Mouse (Mus musculus) lung, postnatal 4 days (tissue): ENCODE results near the gene Tor1aip1.

ENCODE experiments used
- DNase-seq, 2 experiments: peaks; one replicate each; pipeline ENCODE4 v3.0.0; 2021

Tor1aip1 gene

DNA sequence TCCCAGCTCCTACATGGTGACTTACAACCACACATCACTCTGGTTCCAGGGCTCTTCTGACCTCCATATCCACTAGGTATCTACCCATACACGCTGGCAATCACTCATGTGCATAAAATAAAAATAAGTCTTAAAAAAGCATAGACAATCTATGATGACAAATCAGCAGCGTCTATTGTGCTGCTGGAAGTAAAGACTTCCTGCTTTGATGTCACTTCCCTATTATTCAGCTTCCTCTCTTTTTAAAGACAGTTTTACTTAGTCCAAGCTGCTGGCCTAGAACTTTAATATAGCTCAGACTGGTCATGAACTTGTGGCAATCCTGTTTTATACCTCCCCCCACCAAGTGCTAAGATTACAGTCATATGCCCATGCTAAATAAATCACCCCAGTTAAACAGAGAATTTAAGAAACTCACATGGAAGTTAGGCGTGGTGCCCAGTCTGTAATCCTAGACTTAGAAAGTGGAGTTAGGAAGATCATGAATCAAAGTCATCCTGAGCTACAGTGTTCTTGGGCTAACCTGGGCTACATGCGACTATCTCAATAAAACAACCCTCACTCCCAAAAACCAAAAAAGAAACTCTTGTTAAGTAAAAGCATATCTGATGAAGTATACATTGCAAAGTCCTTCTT lies 7.8 kb downstream of the Tor1aip1 start:
- no peak for DNase-seq

DNA sequence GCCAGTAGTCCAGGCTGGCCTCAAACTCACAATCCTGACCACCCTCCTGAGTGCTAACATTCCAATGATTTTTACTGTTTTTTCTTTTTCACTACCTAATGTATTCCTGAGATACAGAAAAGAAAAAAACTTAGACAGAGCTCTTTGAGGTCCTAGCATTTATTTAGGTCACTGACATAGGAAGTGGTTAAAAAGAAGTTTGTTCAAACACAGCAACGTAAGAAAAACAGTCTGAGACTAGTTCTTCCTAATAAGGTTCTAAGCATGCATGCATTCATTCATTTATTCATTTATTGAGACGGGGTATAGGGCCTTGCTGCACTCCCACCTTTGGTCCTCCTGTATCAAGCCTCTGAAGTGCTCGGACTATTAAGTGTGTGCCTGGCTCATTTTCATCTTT lies 8.4 kb downstream of the Tor1aip1 start:
- no peak for DNase-seq

DNA sequence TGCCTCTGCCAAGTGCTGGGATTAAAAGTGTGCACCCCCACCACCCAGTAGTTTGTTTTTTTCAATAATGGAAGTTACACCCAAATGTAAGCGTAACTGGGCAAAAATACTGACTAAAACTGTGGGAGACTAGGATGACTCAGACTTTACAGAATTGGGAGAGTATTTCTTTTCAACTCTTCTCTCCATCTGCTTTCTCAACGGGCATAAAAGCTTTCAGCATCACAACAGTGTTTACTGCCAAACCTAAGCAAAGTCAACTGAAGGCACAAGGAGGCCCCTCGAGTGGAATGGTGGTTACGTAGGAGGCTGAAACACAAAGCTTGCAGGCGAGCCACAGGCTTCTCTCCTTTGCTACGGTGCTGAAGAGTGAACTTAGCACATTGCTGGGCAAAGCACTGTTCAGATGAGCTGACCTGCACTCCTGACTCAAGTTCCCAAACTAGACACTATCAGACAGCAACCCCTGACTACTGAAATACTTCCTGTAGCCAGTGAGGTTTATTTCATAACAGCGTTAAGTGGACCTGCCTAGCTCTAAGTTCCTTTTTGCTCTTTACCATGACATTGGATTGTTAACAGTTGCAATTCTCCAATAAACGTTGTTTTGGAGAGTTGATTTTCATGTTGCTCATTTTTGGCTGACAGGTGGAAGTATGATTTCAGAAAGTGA lies 11.3 kb downstream of the Tor1aip1 start:
- no peak for DNase-seq

DNA sequence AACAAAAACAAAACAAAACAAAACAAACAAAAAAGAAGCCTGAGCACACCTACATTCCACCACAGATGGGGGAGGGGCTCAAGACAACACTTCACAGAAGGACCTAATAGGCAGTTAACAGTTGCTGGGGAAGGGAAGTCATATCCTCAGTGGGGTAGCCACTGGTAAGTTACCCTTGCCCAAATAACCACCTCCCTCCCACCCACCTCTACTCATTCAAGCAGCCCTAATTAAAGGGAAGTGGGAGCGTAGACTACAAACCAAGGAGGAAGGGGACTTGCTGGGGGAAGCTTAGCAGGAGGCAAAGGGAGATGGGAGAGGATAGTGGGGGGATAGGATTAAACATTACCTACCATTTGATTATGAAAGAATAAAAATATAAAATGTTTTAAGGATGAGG lies 15.9 kb downstream of the Tor1aip1 start:
- no peak for DNase-seq

DNA sequence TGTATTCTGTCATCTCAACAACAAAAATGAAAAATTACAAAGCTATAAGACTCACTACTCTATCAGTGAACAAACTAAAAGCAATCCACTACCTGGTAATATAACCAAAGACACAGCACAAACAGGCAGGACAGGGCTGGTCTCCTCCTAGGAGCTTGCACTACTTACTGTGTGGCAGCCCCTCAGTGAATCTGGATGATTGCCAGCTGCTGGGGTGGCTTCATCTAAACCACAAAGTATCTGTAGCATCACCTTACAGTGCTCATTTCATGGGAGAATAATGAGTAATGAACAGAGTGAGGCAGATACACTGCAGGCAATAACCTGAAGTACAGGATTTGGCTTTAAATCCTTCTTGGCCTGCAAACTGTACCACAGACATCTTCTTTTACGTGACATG lies 16.5 kb downstream of the Tor1aip1 start:
- no peak for DNase-seq

- DNase-seq = no peak
Observed at GRCm38 (mm10) chr1:156009003-156009402, 27.3 kb downstream of the Tor1aip1 start.

DNA sequence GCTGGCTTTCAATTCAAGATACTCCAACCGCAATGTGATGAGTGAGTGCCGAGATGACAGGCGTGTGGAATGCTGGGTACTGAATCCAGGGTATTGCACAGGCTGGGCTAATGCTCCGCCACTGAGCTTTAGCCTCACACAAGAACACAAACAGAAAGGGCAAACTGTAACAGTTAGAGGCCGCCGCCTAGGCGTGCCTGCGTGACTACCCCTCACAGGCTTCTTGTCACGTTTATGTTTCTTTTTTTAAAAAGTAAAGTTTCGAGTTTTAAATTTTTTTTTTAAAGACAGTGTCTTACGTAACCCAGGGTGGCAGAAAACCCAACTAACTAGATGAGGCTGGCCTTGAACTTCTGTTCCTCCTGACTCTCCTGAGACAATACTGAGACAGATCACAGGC lies 30.4 kb downstream of the Tor1aip1 start:
- DNase-seq = no peak

DNA sequence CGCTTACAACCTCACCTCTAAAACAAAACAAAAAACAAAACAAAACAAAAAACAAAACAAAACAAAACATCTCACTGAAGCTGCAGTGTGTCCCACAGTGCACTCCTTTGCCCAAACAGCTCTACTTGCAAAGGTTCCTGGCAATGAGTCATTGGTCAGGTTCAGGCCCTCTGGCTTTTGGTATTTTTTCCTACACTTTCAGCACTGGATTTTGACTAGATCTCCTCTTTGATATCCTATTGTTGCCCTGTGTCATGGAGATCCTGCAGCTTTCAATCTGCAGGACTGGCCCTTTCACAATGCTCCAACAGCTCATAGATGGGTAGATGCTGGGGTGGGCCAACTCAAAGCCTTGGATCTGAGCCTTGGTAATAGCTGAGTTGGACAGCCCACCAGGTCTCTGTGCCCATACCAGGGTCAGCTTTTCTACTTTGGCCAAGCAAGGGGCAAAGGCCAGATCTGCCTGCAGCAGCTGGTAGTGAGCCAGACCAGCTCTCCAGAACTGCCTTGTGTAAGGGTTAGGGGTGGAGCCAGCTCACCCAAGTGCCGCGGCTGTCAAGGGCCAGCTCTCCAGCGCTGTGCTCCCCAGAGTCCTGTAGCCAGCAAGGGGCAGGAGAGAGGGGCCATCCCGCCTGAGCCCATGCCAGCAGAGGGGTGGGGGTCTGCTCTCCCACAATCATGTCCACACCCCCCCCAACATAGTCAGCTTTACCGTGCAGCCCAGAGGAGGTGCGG lies 32.9 kb downstream of the Tor1aip1 start:
- peak; percentile 53 to 81 for DNase-seq

DNA sequence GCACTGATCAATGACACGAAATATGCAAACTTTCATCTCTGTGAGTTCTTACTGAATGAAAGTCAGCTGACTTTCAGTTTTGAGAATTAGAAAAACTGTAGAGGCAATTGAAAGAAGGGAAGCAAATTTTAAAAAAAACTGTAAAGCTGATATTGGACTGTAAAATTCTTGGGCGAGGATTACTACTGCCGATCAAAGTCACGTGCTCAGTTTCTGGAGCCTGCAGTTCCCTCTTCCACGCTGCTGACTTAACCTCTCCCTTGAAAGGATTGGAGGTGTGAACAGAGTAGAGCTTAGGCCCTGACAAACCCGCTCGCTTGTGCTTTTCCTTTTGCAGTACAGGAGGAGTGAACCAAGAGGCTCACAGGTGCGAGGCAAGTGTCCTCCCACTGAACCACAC lies 33.9 kb downstream of the Tor1aip1 start:
- no peak for DNase-seq

GRCm38 (mm10) chr1:155995612-155996011 lies 40.7 kb downstream of the Tor1aip1 start:
- no peak for DNase-seq

- no peak for DNase-seq
Observed at GRCm38 (mm10) chr1:155994524-155994923, 41.8 kb downstream of the Tor1aip1 start.

DNA sequence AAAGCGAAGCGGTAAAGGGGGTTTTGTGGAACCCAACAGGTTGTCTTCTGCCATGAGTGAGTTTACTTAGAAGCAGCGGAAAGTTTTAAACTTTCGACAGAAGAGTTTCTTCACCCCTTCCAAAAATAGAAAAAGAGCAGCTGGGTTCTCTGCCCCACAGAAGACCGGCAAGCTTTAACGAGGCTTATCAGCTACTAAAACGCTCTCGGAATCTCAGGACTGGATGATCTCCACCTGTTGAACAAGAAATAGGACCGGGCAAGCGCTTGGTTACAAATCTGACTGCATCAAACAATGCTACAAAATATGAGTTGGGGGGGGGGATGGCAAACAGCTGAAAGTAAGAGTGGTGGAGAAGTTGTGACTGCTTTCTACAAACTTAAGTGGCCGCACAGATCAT lies 45.9 kb downstream of the Tor1aip1 start:
- DNase-seq = no peak

GRCm38 (mm10) chr1:155989387-155989786 lies 46.9 kb downstream of the Tor1aip1 start:
- no peak for DNase-seq

DNA sequence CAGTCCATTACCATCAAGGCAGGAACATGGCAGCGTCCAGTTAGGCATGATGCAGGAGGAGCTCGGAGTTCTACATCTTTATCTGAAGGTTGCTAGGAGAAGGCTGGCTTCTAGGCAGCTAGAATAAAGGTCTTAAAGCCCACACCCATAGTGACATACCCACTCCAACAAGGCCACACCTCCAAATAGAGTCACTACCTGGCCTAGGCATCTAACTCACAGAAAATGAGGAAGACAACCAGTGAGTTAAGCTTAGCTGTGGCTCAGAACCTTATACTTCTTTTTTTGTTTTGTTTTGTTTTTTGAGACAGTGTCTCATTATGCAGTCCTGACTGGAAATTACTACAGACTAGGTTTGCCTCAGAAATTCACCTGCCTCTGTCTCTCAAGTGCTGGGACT lies 48.7 kb downstream of the Tor1aip1 start:
- no peak for DNase-seq

DNA sequence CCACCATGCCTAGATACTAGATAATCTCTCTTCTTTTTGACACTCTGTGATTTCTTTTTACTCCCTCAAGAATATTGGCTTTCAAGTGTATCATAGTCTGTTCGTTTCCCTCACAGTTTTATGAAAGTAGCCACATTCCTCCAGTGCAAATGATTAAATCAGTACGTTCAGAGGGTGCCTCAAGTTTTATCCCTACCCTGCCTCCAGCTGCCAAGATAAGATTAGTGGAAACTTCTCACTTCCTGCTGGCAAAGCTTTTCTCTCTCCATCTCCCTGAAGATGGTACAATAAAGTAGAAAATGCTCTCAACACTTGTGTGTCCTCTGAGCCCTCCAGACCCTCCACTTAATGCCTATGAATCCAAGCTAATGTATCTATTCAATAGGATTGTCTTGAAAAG lies 61.3 kb downstream of the Tor1aip1 start:
- no peak for DNase-seq

- peak in 1 of 2 experiments; percentile 20 for DNase-seq
Observed at GRCm38 (mm10) chr1:155973719-155974379, 62.4 kb downstream of the Tor1aip1 start.

- DNase-seq = peak; percentile 98 to 99
Observed at GRCm38 (mm10) chr1:155973068-155973718, 63.1 kb downstream of the Tor1aip1 start, which contains the start of gene Cep350. Gene Cep350, minus strand, starts transcription at chr1:155973255.

- DNase-seq = no peak
Observed at GRCm38 (mm10) chr1:155972146-155973067, 63.9 kb downstream of the Tor1aip1 start.
